Mouse (Mus musculus) embryo, embryonic 11 days (tissue): ENCODE data around the gene Prr14.
"Not testable (repeated sequence)": the region's sequence is repeated elsewhere in the genome, so short reads cannot be mapped to it uniquely, and the experiment has no call there.

ENCODE experiments used
- DNase-seq: peaks from one replicate; pipeline ENCODE4 v3.0.0-alpha.2; 2015

The Prr14 gene

DNA sequence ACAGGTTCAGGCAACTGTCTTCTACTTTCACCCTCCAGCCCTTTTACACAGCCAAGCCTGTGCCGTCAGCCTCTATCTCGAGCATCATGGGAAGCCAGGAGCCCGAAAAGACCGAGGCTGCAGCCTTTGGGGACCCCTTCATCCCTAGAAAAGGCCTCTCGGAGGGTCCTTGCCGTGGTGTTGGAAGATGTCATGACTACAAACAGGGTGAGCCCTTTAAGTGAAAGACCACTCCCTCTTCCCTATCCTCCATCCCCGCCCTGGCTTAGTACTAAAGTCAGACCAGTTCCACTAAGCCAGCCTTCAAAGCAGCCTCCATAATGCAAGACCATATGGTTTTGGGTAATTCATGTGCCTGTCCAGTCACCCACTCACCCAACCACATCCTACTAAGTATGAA is 12.6 kb downstream of the Prr14 start:
- DNase-seq, result peak; percentile 39

DNA sequence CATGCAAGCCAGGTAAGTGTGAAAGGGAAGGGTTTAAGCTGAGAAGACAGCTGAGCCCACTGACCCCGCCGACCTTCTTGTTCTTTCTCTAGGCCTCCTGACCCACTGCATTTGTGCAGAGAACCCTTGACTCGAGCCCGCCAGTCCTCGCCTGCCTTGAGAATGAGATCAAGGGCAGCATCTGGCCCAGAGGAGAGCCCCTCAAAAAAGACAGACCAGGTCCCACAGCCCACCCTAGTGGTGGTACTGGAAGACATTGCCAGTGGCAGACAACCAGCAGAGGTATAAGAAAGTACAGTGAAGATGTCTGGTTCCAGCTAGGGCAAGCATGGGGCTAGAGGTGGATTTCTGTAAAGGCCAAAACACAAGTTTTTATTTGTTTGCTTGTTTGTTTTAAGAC is 14.3 kb downstream of the Prr14 start:
- peak; percentile 32 for DNase-seq

- no peak for DNase-seq
Measured at GRCm38 (mm10) chr7:127474378-127475070, 15.1 kb downstream of the Prr14 start.

GRCm38 (mm10) chr7:127475186-127475740 is 15.9 kb downstream of the Prr14 start:
- no peak for DNase-seq

- DNase-seq, result no peak
Measured at GRCm38 (mm10) chr7:127476336-127476735, 16.9 kb downstream of the Prr14 start.

GRCm38 (mm10) chr7:127476855-127477254 is 17.4 kb downstream of the Prr14 start:
- DNase-seq, result no peak

GRCm38 (mm10) chr7:127477687-127478634 is 18.6 kb downstream of the Prr14 start:
- peak; percentile 100 for DNase-seq

DNA sequence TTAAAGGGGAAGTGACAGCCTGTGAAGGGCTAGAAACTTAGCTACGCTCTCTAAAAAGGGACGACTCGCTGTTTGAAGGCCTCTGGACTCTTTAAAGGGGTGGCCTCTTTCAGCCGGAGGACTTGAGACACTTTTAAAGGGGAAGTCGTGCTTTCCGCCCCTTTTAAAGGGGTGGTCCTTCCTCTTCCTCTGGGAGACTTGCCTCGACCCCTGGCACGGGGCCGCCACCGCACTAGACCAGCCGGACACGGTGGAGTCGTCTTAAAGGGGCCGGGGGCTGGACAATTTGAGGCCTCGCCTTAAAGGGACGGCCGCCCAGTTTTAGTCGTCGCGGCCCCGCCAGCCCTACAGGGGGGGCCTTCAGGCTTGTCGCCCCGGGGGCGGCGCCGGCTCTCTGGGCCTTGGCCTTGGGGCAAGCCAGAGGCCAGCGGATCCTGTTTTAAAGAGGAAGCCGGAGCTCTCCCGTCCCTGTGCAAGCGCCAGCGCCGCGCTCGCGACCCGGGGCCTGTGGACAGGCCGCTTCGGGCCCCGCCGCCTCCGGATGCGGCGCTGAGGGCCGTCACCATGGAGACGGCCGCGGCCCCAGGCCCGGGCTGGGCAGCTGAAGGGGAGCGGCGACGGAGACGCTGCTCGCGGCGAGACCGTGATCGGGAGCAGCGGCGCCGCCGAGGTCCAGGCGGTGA is 19.4 kb downstream of the Prr14 start, which contains the start of gene Fbrs:
TSS of gene Fbrs (plus strand) at position 565 of the 683 bp plus-strand sequence.
- peak; percentile 97 for DNase-seq

- DNase-seq, result no peak
Measured at GRCm38 (mm10) chr7:127479318-127480225, 20.2 kb downstream of the Prr14 start.

DNA sequence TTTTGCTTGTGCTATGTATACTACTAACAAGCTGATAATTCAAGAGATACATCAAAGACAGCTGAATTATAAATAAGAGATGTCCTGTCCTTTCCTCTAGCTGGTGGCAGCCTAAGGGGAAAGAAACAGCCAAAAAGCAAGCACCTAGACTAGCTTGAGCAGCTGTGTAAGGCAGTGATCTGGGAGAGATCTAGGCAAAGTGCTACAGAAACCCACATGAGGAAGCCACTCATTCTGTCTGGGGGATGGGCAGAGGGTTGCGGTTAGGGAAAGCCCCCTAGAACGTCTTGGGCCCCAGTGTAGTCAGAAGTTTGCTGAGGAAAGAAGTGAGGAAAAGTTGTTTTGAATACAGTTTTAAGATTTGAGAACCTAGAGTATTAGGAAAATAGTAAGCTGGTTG is 20.9 kb downstream of the Prr14 start:
- DNase-seq, result no peak

DNA sequence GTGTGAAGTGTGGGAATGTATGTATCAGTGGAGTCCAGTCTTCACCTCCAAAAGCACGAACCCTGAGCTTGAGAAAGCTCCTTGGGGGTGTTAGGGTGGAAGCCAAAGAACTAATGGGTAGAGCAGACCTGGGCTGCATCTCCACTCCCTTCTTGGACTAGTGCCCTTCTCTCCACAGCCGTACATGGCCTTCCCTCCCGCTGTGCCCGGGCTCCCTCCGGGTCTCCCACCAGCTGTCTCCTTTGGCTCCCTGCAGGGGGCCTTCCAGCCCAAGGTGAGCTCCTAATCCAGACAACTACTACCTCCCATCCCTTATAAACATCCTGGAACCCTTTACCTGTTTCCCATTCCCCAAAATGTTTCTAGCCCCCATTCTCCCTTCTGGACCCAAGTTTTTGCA is 26.0 kb downstream of the Prr14 start:
- DNase-seq, result no peak

- not testable (repeated sequence) for DNase-seq
Measured at GRCm38 (mm10) chr7:127488364-127488763, 29.0 kb downstream of the Prr14 start.

GRCm38 (mm10) chr7:127489982-127490381 is 30.6 kb downstream of the Prr14 start:
- no peak for DNase-seq

DNA sequence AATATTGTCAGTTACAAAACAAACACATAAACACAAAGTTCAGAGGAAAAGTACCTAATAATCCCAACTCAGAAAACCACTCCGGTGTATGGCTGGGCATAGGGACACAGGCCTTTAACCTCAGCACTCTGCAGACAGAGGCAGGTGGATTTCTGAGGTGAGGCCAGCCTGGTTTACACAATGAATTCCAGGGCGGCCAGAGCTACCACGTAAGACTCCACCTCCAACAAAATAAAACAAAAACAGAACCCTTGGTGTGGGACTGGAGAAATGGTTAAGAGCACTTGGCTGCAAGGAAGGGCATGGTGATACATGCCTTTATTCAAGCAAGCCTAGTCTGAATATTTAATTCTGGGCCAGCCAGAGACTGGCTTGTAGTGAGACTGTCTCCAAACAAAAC is 32.4 kb downstream of the Prr14 start:
- DNase-seq, result no peak

DNA sequence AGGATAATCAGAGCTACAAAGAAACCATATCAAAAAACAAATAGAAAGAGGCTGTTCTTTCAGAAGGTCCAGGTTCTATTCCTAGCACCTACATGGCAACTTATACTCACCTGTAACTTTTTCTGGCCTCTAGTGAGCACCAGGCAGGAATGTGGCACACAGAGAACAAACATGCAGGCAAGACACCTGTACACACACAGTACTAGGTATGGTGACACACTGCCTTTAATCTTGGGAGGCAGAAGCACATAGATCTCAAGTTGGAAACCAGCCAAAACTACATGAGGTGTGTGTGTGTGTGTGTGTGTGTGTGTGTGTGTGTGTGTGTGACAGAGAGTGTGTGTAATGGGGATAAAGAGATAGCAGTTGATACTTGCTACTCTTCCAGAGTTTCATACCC is 35.2 kb downstream of the Prr14 start:
- no peak for DNase-seq

DNA sequence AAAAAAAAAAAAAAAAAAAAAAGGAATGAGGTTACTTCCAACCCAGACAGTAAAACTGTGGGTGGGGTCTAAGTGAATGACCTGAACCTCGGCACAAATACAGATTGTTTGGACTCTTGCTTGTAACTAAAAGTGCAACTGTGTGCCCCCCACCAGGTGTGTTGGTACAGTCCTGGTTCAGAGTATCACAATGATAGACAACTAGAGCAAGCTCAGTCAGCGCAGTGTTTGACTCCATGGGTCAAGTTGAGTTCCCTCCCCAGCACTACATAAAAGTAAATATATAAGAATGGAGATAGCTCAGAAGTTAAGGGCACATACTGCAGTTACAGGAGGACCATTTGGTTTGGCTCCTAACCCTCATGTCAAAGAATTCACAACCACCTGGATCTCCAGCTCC is 38.0 kb downstream of the Prr14 start:
- DNase-seq, result no peak

DNA sequence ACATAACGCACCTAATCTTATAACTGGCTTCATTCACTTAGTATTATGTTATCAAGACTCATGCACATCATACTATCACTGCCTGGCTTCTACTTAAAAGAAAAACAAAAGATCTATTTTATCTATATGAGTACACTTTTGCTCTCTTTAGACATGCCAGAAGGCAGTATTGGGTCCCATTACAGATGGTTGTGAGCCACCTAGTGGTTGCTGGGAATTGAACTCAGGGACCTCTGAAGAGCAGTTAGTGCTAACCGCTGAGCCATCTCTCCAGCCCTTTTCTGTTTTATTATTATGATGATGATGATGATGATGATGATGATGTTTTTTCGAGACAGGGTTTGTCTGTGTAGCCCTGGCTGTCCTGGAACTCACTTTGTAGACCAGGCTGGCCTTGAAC is 39.0 kb downstream of the Prr14 start:
- DNase-seq, result peak; percentile 53

GRCm38 (mm10) chr7:127508291-127508690 is 48.9 kb downstream of the Prr14 start:
- DNase-seq, result no peak

DNA sequence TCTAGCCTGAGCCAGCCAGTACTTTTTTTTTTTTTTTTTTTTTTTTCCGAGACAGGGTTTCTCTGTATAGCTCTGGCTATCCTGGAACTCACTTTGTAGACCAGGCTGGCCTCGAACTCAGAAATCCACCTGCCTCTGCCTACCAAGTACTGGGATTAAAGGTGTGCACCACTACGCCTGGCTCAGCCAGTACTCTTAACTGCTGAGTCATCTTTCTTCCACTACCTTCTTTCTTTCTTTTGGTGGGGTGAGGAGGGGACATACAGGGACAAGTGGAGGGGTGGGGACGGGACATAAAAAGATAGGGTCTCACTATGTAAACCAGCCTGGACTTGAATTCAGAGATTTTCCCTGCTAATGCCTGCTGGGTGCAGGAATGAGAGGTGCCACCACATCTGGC is 50.4 kb downstream of the Prr14 start:
- DNase-seq, result not testable (repeated sequence)

DNA sequence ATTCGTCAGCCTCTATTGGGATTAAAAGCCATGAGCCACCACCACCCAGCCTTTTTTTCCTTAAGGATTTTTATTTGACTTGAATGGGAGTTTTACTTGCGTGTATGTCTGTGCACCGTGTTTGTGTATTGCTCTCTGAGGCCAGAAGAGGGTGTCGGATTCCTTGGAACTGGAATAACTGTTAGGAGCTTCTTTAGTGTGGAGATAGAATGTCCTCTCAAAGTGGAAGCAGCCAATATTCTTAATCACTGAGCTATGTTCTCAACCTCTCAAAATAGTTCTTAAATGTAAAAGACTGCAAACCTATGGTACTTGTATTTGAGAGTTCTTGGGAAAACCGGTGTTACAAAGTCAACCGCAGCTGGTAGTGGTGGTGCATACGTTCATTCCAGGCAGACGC is 51.8 kb downstream of the Prr14 start:
- peak; percentile 38 for DNase-seq

DNA sequence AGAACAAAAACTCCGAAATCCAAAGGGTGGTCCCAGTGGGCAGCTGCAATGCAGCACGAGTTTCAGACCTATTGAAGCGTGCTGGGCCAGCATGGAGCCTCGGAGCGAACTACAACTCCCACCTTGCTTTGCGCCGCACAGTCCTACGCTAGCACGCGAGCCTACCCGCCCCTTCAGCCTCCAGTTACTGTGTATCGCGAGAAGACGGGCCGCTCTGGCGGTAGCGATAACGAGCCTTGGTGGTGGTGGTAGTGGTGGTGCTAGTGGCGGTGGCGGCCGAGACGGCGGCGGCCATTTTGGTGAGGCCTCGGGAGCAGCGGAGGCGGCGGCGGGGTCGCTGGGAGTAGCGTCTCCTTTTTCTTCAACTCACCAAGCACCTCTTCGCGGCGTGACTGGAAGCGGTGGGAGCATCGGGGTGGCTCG is 52.4 kb downstream of the Prr14 start, which contains the start of gene Srcap:
TSS of gene Srcap (plus strand) at position 176 of the 423 bp plus-strand sequence.
- peak; percentile 97 for DNase-seq
